Mouse (Mus musculus) right cerebral cortex, postnatal 14 days (tissue): ENCODE measurements around the gene Ppib.

ENCODE experiments used
- DNase-seq: peaks from one replicate; pipeline ENCODE4 v3.0.0; 2022

Ppib gene

DNA sequence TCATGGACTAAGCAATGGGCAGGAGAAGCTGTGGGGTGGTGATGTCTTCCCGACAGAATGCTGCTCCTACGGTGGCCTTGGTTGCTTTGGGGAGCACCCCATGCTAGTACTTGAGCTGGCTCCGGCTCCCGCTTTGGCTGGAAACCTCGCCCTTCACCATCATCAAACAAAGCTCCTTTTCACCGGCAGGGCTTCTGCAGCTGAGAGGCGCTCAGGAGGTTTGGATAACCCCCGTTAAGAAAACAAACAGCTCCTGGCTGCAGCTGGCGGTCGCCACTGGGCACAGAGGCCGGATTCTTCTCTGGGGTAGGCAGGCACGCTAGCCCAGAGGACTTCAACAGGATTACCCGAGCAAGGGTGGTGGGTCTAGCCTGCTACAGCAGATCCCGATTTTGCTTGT, 18.5 kb downstream of the Ppib start:
- DNase-seq = no peak

- DNase-seq = no peak
Observed at GRCm38 (mm10) chr9:66080804-66081459, 20.9 kb downstream of the Ppib start.

DNA sequence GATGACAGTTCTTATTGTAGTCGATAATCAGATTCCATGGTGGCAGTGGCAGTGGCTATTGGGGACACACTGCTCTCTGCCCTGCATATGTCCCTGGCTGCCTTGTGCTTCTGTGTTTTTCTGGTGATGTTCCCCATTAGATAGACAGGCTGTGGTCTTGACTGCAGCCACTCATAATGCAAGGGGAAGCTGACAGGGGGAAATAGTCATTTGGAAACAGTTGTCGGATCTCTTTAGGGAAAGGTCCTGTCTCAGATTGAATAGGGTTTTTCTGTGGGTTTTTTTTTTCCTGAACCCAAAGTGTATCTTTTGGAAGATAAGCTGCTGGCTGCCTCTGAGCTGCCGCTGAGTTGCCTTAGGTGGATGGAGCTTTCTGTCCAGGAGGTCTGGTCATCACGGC, 22.0 kb downstream of the Ppib start:
- DNase-seq = no peak

DNA sequence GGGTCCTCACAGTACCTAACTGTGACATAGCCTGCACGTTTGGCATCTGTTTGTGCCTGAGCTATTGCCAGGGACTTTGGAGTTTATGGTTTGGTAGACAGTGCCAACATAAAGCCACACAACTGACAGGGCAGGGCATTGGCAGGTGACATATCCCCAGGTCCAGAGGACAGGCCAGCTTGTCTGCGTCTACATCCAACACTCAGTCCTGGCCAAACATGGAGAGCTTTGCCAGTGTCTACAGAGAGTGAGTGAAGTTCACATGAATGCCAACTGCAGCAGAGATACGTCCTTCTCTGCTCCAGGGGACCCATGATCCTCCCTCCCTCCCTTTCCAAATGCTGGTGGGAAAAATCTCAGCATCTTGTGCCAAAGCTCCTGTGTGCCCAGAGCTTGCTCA, 24.1 kb downstream of the Ppib start:
- no peak for DNase-seq

DNA sequence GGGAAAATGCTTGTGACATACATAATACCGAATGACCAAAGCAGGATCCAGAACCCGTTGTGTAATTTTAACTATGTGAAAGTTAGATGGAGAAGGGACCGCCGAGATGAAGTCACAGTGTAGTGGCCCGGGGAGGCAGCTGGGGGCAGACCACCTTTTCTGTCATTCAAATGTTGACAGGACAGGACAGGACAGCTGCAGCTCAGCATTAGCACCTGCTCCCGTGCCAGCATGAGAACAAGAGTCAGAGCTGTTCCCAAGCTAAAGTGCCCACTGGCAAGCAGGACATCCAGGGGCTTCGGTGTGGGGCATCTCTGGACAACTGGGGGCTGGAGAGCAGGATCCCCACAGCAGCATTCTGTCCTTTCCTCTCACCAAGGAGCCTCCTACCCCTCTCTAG, 27.0 kb downstream of the Ppib start:
- DNase-seq = no peak

- DNase-seq = peak; percentile 55
Observed at GRCm38 (mm10) chr9:66088411-66088810, 28.4 kb downstream of the Ppib start.

GRCm38 (mm10) chr9:66090593-66091244, 30.7 kb downstream of the Ppib start:
- DNase-seq = no peak

- DNase-seq = no peak
Observed at GRCm38 (mm10) chr9:66091327-66092231, 31.6 kb downstream of the Ppib start.

GRCm38 (mm10) chr9:66092664-66093063, 32.6 kb downstream of the Ppib start:
- no peak for DNase-seq

- no peak for DNase-seq
Observed at GRCm38 (mm10) chr9:66101577-66101976, 41.6 kb downstream of the Ppib start.

- DNase-seq = no peak
Observed at GRCm38 (mm10) chr9:66102668-66103067, 42.6 kb downstream of the Ppib start.

DNA sequence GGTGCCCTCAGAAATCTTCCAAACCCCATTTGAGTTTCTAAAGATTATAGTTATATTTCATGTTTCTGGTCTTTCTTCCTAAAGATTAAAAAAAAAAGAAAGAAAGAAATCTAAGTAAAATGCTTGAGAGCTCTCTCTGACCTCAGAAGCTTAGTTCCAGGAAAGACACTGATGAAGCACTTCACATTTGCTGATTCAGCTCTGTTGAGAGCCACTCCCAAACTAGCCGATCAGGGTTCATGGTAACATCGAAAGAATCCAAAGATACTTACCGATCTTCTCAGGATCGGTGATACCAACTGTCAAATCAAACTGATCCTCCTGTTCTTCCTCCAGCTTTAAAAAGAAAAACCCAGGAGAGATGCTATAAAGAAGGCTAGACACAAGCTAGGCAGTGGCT, 44.6 kb downstream of the Ppib start:
- DNase-seq = no peak

- DNase-seq = no peak
Observed at GRCm38 (mm10) chr9:66105168-66105567, 45.1 kb downstream of the Ppib start.

GRCm38 (mm10) chr9:66109574-66109973, 49.6 kb downstream of the Ppib start:
- DNase-seq = no peak

GRCm38 (mm10) chr9:66110126-66110525, 50.1 kb downstream of the Ppib start:
- no peak for DNase-seq

- DNase-seq = no peak
Observed at GRCm38 (mm10) chr9:66110611-66111379, 50.8 kb downstream of the Ppib start.

DNA sequence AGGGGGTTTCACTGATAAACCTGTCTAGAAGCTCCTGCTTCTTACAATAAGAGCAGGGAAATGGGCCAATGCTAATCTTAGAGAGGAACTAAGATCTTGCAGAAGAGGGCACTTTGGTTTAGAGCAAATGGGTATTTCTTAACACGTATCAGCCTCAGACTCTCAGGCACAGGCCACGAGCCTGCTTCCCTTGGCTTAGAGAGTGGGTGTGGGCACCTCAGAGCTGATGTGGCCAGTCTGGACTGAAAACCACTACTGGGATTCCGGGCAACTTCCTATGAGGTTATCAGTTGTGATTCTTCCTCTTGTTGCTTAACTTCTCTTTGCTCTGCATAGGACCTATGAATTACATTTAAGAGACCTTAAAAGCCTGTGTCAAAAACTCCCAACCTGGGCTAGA, 54.3 kb downstream of the Ppib start:
- no peak for DNase-seq
